Mouse (Mus musculus): Measurements from ENCODE around the gene Cacna2d1. TPM values are rescaled to one million over a fixed set of nuclear protein-coding genes. Genes with fewer than 3 reads are reported as not detected.

Cacna2d1 gene
- polyA plus RNA-seq, 1 experiment from 2014 or later, result 1.6 TPM

- 80% methylated on average over 3 of the region's 3 CpGs for WGBS (ENCODE audit: insufficient replicate concordance)
- ATAC-seq, result no peak
- H3K27me3 ChIP-seq (replicated peaks), result no peaks in the 10 kb centered on the region
- H3K27ac ChIP-seq, result no peak overlapping the region
- no peaks in the 10 kb centered on the region for H3K4me1 ChIP-seq
- H3K36me3 ChIP-seq, result no peaks in the 10 kb centered on the region
- H3K9me3 ChIP-seq (replicated peaks), result no peaks in the 10 kb centered on the region
- H3K9ac ChIP-seq, result no peak overlapping the region
- H3K4me2 ChIP-seq, result no peak overlapping the region
- no peak overlapping the region for H3K4me3 ChIP-seq
Measured at GRCm38 (mm10) chr5:16326610-16327009, 392.1 kb downstream of the Cacna2d1 start.

DNA sequence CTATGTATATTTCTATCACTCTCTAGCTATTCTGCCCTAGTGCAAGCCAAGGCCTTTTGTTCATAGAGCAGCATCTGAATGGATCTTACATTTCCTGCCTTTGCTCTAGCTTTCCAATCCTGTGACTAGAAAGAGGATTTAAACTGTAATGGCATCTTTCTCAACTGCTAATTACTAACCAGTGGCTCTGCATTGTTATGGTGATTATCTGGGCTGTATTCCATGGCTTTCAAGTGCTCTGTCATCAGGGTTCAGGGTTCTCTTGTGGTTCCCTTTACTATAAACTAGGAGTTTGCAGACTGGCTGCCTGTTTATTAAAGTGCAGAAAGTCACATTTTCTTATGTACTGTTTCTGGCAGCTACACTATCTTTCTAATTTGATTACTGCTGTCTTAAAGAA lies 410.9 kb downstream of the Cacna2d1 start:
- H3K9ac ChIP-seq, result no peak overlapping the region
- H3K4me2 ChIP-seq, result no peak overlapping the region
- H3K4me1 ChIP-seq, result no peaks in the 10 kb centered on the region
- H3K27ac ChIP-seq, result no peak overlapping the region
- no peaks in the 10 kb centered on the region for H3K9me3 ChIP-seq (replicated peaks)
- no peak for ATAC-seq
- no peaks in the 10 kb centered on the region for H3K27me3 ChIP-seq (replicated peaks)
- H3K36me3 ChIP-seq, result no peaks in the 10 kb centered on the region
- no peak overlapping the region for H3K4me3 ChIP-seq

DNA sequence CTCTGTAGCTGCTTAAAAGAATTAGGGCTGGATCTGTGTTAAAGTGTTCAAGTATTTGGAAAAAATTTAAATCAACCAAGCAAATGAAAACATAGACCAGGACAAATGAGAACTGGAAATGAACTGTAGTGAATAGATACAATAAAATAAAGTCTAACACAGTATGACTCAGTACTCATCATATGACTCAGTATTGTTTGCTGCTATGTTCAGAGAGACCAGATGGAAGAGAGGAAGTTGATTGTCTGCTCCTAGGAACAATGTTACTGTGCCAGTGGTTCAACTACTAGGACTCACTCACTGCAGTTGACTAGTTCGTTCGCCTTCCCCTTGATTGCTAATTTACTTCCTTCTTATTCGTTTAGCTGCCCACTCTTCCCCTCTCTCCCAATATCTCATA lies 421.3 kb downstream of the Cacna2d1 start:
- Histone ChIP-seq H3K27ac (no peak overlapping the region), H3K27me3 (replicated peaks) (no peaks in the 10 kb centered on the region), H3K36me3 (no peaks in the 10 kb centered on the region), H3K9ac (no peak overlapping the region), H3K4me2 (no peak overlapping the region), H3K4me3 (no peak overlapping the region), H3K4me1 (no peaks in the 10 kb centered on the region), H3K9me3 (replicated peaks) (no peaks in the 10 kb centered on the region)
- no peak for ATAC-seq
- 51% methylated on average over 3 of the region's 3 CpGs for WGBS (ENCODE audit: insufficient replicate concordance)

DNA sequence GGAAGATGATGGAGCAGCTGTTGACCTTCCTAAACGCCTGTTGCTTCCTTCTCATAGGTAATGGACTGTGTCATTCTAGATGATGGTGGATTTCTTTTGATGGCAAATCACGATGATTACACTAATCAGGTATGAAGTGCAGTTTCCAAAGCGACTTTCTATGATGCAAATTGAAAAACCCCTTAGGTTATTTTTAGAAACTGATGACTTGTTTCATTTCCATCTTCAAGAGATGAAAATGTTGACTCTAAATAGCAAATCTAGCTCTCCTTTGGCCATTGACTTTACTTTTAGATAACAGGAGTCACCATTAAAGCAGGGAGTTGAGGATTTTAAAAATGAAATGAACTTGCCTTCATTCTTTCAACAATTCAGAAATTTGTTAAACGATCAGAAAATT lies 423.2 kb downstream of the Cacna2d1 start:
- Histone ChIP-seq H3K9me3 (replicated peaks) (no peaks in the 10 kb centered on the region), H3K27me3 (replicated peaks) (no peaks in the 10 kb centered on the region), H3K4me3 (no peak overlapping the region), H3K9ac (no peak overlapping the region), H3K27ac (no peak overlapping the region), H3K4me1 (no peaks in the 10 kb centered on the region), H3K4me2 (no peak overlapping the region), H3K36me3 (no peaks in the 10 kb centered on the region)
- 61% methylated on average over 4 of the region's 4 CpGs for WGBS (ENCODE audit: insufficient replicate concordance)
- ATAC-seq, result no peak

GRCm38 (mm10) chr5:16362076-16362475 lies 427.6 kb downstream of the Cacna2d1 start:
- ATAC-seq, result no peak
- H3K9ac ChIP-seq, result no peak overlapping the region
- H3K4me2 ChIP-seq, result no peak overlapping the region
- no peaks in the 10 kb centered on the region for H3K36me3 ChIP-seq
- no peaks in the 10 kb centered on the region for H3K27me3 ChIP-seq (replicated peaks)
- H3K4me1 ChIP-seq, result no peaks in the 10 kb centered on the region
- 55% methylated on average over 2 of the region's 2 CpGs for WGBS (ENCODE audit: insufficient replicate concordance)
- H3K27ac ChIP-seq, result no peak overlapping the region
- H3K9me3 ChIP-seq (replicated peaks), result no peaks in the 10 kb centered on the region
- H3K4me3 ChIP-seq, result no peak overlapping the region

- H3K27me3 ChIP-seq (replicated peaks), result no peaks in the 10 kb centered on the region
- no peaks in the 10 kb centered on the region for H3K4me1 ChIP-seq
- no peaks in the 10 kb centered on the region for H3K9me3 ChIP-seq (replicated peaks)
- H3K27ac ChIP-seq, result no peak overlapping the region
- no peak overlapping the region for H3K4me3 ChIP-seq
- no peak for ATAC-seq
- no peaks in the 10 kb centered on the region for H3K36me3 ChIP-seq
- H3K9ac ChIP-seq, result no peak overlapping the region
- H3K4me2 ChIP-seq, result no peak overlapping the region
- WGBS (ENCODE audit: insufficient replicate concordance), result 76% methylated on average over 2 of the region's 2 CpGs
Measured at GRCm38 (mm10) chr5:16363171-16363570, 428.7 kb downstream of the Cacna2d1 start.

- no peak overlapping the region for H3K4me3 ChIP-seq
- H3K27me3 ChIP-seq (replicated peaks), result no peaks in the 10 kb centered on the region
- no peaks in the 10 kb centered on the region for H3K36me3 ChIP-seq
- WGBS (ENCODE audit: insufficient replicate concordance), result 83% methylated on average over 8 of the region's 8 CpGs
- no peak overlapping the region for H3K9ac ChIP-seq
- no peak overlapping the region for H3K4me2 ChIP-seq
- H3K4me1 ChIP-seq, result no peaks in the 10 kb centered on the region
- H3K27ac ChIP-seq, result no peak overlapping the region
- no peak for ATAC-seq
- H3K9me3 ChIP-seq (replicated peaks), result no peaks in the 10 kb centered on the region
Measured at GRCm38 (mm10) chr5:16370706-16371105, 436.2 kb downstream of the Cacna2d1 start.

DNA sequence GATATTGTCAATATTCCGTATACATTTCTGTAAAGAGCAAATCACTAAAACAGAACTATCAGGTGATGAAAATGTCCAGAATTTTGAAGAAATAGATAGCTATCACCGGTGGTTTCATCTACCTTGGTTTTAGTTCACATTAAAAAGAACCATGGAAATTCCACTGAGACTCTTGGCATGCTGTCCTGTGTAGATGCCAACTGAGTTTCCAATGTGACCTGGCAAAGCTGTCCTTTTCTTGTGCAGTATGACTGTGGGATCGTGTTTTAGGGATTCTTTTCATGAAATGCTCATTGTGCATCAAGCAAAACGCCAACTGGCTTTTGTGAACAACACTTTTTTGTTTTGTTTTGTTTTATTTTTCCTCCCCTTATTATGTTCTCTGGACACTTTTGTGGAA lies 439.5 kb downstream of the Cacna2d1 start:
- 74% methylated on average over 4 of the region's 4 CpGs for WGBS (ENCODE audit: insufficient replicate concordance)

GRCm38 (mm10) chr5:16376329-16376908 lies 441.9 kb downstream of the Cacna2d1 start:
- Histone ChIP-seq H3K4me3 (no peak overlapping the region), H3K27me3 (replicated peaks) (no peaks in the 10 kb centered on the region), H3K4me1 (no peaks in the 10 kb centered on the region), H3K9me3 (replicated peaks) (peaks cover 10% of the 10 kb centered on the region; the same call in 1 of the 2 replicates), H3K9ac (no peak overlapping the region), H3K36me3 (no peaks in the 10 kb centered on the region), H3K4me2 (no peak overlapping the region), H3K27ac (no peak overlapping the region)
- WGBS (ENCODE audit: insufficient replicate concordance), result 68% methylated on average over 3 of the region's 3 CpGs
- peak; percentile 58; the same call in 1 of the 2 replicates for ATAC-seq

More for the DNA sequence above, 439.5 kb downstream of the Cacna2d1 start:
- Histone ChIP-seq H3K27ac (no peak overlapping the region), H3K36me3 (no peaks in the 10 kb centered on the region), H3K9me3 (replicated peaks) (0 out of 2 replicates have a peak, but pooled peaks cover 4% of the 10 kb centered on the region), H3K4me2 (no peak overlapping the region), H3K4me3 (no peak overlapping the region), H3K9ac (no peak overlapping the region), H3K27me3 (replicated peaks) (no peaks in the 10 kb centered on the region), H3K4me1 (no peaks in the 10 kb centered on the region)
- no peak for ATAC-seq

- no peaks in the 10 kb centered on the region for H3K36me3 ChIP-seq
Measured at GRCm38 (mm10) chr5:16410011-16410410, 475.5 kb downstream of the Cacna2d1 start.

GRCm38 (mm10) chr5:16414693-16415092 lies 480.2 kb downstream of the Cacna2d1 start:
- Histone ChIP-seq H3K9me3 (replicated peaks) (no peaks in the 10 kb centered on the region), H3K27ac (no peak overlapping the region), H3K9ac (no peak overlapping the region), H3K4me2 (no peak overlapping the region), H3K4me1 (no peaks in the 10 kb centered on the region), H3K4me3 (no peak overlapping the region), H3K36me3 (no peaks in the 10 kb centered on the region), H3K27me3 (replicated peaks) (no peaks in the 10 kb centered on the region)
- ATAC-seq, result no peak

More at GRCm38 (mm10) chr5:16410011-16410410, 475.5 kb downstream of the Cacna2d1 start:
- ATAC-seq, result no peak
- H3K27ac ChIP-seq, result no peak overlapping the region
- no peaks in the 10 kb centered on the region for H3K27me3 ChIP-seq (replicated peaks)
- H3K9me3 ChIP-seq (replicated peaks), result no peaks in the 10 kb centered on the region
- no peak overlapping the region for H3K4me3 ChIP-seq
- WGBS (ENCODE audit: insufficient replicate concordance), result 43% methylated on average over 8 of the region's 8 CpGs
- no peaks in the 10 kb centered on the region for H3K4me1 ChIP-seq
- no peak overlapping the region for H3K9ac ChIP-seq
- H3K4me2 ChIP-seq, result no peak overlapping the region

GRCm38 (mm10) chr5:16417996-16418395 lies 483.5 kb downstream of the Cacna2d1 start:
- Histone ChIP-seq H3K27me3 (replicated peaks) (no peaks in the 10 kb centered on the region), H3K36me3 (no peaks in the 10 kb centered on the region), H3K4me2 (no peak overlapping the region), H3K9ac (no peak overlapping the region), H3K9me3 (replicated peaks) (no peaks in the 10 kb centered on the region), H3K4me3 (no peak overlapping the region), H3K4me1 (no peaks in the 10 kb centered on the region), H3K27ac (no peak overlapping the region)
- WGBS (ENCODE audit: insufficient replicate concordance), result 55% methylated on average over 1 of the region's 1 CpGs
- ATAC-seq, result no peak

GRCm38 (mm10) chr5:16418504-16418903 lies 484.0 kb downstream of the Cacna2d1 start:
- no peak for ATAC-seq
- H3K27me3 ChIP-seq (replicated peaks), result no peaks in the 10 kb centered on the region
- H3K4me1 ChIP-seq, result no peaks in the 10 kb centered on the region
- H3K9me3 ChIP-seq (replicated peaks), result no peaks in the 10 kb centered on the region
- 61% methylated on average over 3 of the region's 3 CpGs for WGBS (ENCODE audit: insufficient replicate concordance)
- H3K4me3 ChIP-seq, result no peak overlapping the region
- no peaks in the 10 kb centered on the region for H3K36me3 ChIP-seq
- H3K9ac ChIP-seq, result no peak overlapping the region
- H3K27ac ChIP-seq, result no peak overlapping the region
- H3K4me2 ChIP-seq, result no peak overlapping the region
